Mouse (Mus musculus) thymus, adult 2 months (tissue): ENCODE measurements at regions not wholly inside any gene's neighbourhood (a gene's known extent, or its start where the extent isn't known, plus 50 kb on each side); places are given as distances from the start of the nearest gene placed in this dataset.

Experiments
- DNase-seq: peaks from one replicate; pipeline ENCODE4 v3.0.0; 2021
- H3K27ac ChIP-seq: fragments of 200-500 bp; 2 replicates; pipeline ENCODE4 v1.5.1; 2012; ENCODE audit warnings: low read length, control low read depth; ENCODE audit not compliant: control insufficient read depth, insufficient read depth
- H3K27me3 ChIP-seq: fragments of 200-500 bp; 2 replicates; pipeline ENCODE4 v1.6.1; 2012; ENCODE audit warnings: mild to moderate bottlenecking, low read length, moderate library complexity, mixed read lengths; ENCODE audit not compliant: control insufficient read depth, insufficient read depth
- H3K36me3 ChIP-seq: fragments of 200-500 bp; 2 replicates; pipeline ENCODE4 v1.6.1; 2012; ENCODE audit warnings: mild to moderate bottlenecking, low read length, moderate library complexity; ENCODE audit not compliant: control insufficient read depth, insufficient read depth
- H3K4me1 ChIP-seq: fragments of 200-500 bp; replicated peaks from 2 replicates; pipeline ENCODE4 v1.6.1; 2012; ENCODE audit warnings: low read length; ENCODE audit not compliant: control insufficient read depth, insufficient read depth
- H3K4me3 ChIP-seq: fragments of 200-500 bp; 2 replicates; pipeline ENCODE4 v1.5.1; 2012; ENCODE audit warnings: mild to moderate bottlenecking, low read length, control low read depth, moderate library complexity; ENCODE audit not compliant: control insufficient read depth, insufficient read depth
- CTCF ChIP-seq: fragments of 200-500 bp; IDR thresholded peaks from 2 replicates; pipeline ENCODE4 v1.5.1; 2012; ENCODE audit warnings: mild to moderate bottlenecking, control low read depth, low read length, moderate library complexity, borderline replicate concordance; ENCODE audit not compliant: control insufficient read depth, poor library complexity, insufficient read depth; ENCODE audit errors: extremely low read depth
- POLR2A ChIP-seq: fragments of 200-500 bp; IDR thresholded peaks from 2 replicates; pipeline ENCODE4 v1.6.1; 2012; ENCODE audit warnings: mild to moderate bottlenecking, low read length, control low read depth, moderate library complexity; ENCODE audit not compliant: control insufficient read depth, poor library complexity, insufficient read depth; ENCODE audit errors: extremely low read depth
- WGBS: fragments of 180-500 bp; shearing (Covaris S2); methylation state at CpG from one replicate; pipeline ENCODE4 v1.1.7; 2018; 5-methylcytosine and 5-hydroxymethylcytosine counted together

- TF ChIP-seq CTCF, result no peak
- TF ChIP-seq POLR2A, result no peak
- 25% methylated on average over 1 of the region's 1 CpGs for WGBS
- Histone ChIP-seq H3K4me1 (no peaks in the 10 kb centered on the region), H3K27ac (no peak overlapping the region), H3K27me3 (no peaks in the 10 kb centered on the region), H3K4me3 (no peak overlapping the region), H3K36me3 (no peaks in the 10 kb centered on the region)
- DNase-seq, result no peak
Observed at GRCm38 (mm10) chrX:166945476-166945875, 263.6 kb downstream of the Tmsb4x start.

- 96% methylated on average over 2 of the region's 2 CpGs for WGBS
- Histone ChIP-seq H3K4me1 (no peaks in the 10 kb centered on the region), H3K27ac (no peak overlapping the region), H3K36me3 (no peaks in the 10 kb centered on the region), H3K4me3 (no peak overlapping the region), H3K27me3 (no peaks in the 10 kb centered on the region)
- TF ChIP-seq CTCF, result no peak
- TF ChIP-seq POLR2A, result no peak
- no peak for DNase-seq
Observed at GRCm38 (mm10) chrX:166933766-166934165, 275.3 kb downstream of the Tmsb4x start.

GRCm38 (mm10) chrX:166932472-166932871 lies 276.6 kb downstream of the Tmsb4x start:
- H3K36me3 ChIP-seq, result no peaks in the 10 kb centered on the region
- no peak for DNase-seq
- H3K27me3 ChIP-seq, result no peaks in the 10 kb centered on the region
- no peak overlapping the region for H3K4me3 ChIP-seq
- no peaks in the 10 kb centered on the region for H3K4me1 ChIP-seq
- no peak overlapping the region for H3K27ac ChIP-seq
- TF ChIP-seq POLR2A (no peak), CTCF (no peak)

GRCm38 (mm10) chrX:166931048-166931447 lies 278.1 kb downstream of the Tmsb4x start:
- TF ChIP-seq CTCF (no peak), POLR2A (no peak)
- no peaks in the 10 kb centered on the region for H3K4me1 ChIP-seq
- no peak overlapping the region for H3K27ac ChIP-seq
- DNase-seq, result no peak
- whole genome bisulfite sequencing, result 64% methylated on average over 4 of the region's 4 CpGs
- no peaks in the 10 kb centered on the region for H3K27me3 ChIP-seq
- no peaks in the 10 kb centered on the region for H3K36me3 ChIP-seq
- H3K4me3 ChIP-seq, result no peak overlapping the region

GRCm38 (mm10) chrX:166929716-166930420 lies 279.2 kb downstream of the Tmsb4x start:
- WGBS, result 91% methylated on average over 6 of the region's 6 CpGs
- Histone ChIP-seq H3K27me3 (no peaks in the 10 kb centered on the region), H3K4me3 (no peak overlapping the region), H3K27ac (no peak overlapping the region), H3K4me1 (no peaks in the 10 kb centered on the region), H3K36me3 (no peaks in the 10 kb centered on the region)
- TF ChIP-seq CTCF, result no peak
- TF ChIP-seq POLR2A, result no peak
- DNase-seq, result no peak

- DNase-seq, result no peak
- TF ChIP-seq CTCF, result no peak
- no peak for TF ChIP-seq POLR2A
- 96% methylated on average over 2 of the region's 2 CpGs for WGBS
- Histone ChIP-seq H3K36me3 (no peaks in the 10 kb centered on the region), H3K27me3 (no peaks in the 10 kb centered on the region), H3K27ac (no peak overlapping the region), H3K4me1 (no peaks in the 10 kb centered on the region), H3K4me3 (no peak overlapping the region)
Observed at GRCm38 (mm10) chrX:166915356-166915953, 293.7 kb downstream of the Tmsb4x start.

GRCm38 (mm10) chrX:166906602-166907001 lies 302.5 kb downstream of the Tmsb4x start:
- no peaks in the 10 kb centered on the region for H3K36me3 ChIP-seq
- WGBS, result 93% methylated on average over 6 of the region's 6 CpGs
- no peak overlapping the region for H3K4me3 ChIP-seq
- TF ChIP-seq CTCF, result no peak
- TF ChIP-seq POLR2A, result no peak
- H3K27me3 ChIP-seq, result no peaks in the 10 kb centered on the region
- no peak overlapping the region for H3K27ac ChIP-seq
- H3K4me1 ChIP-seq, result no peaks in the 10 kb centered on the region
- DNase-seq, result no peak

GRCm38 (mm10) chrX:166900761-166901160 lies 308.4 kb downstream of the Tmsb4x start:
- H3K4me3 ChIP-seq, result no peak overlapping the region
- no peaks in the 10 kb centered on the region for H3K27me3 ChIP-seq
- no peak for DNase-seq
- 82% methylated on average over 6 of the region's 6 CpGs for WGBS
- no peak overlapping the region for H3K27ac ChIP-seq
- H3K36me3 ChIP-seq, result no peaks in the 10 kb centered on the region
- no peaks in the 10 kb centered on the region for H3K4me1 ChIP-seq
- TF ChIP-seq POLR2A, result no peak
- TF ChIP-seq CTCF, result no peak
